Comparison of ENCODE assay signal across 24 mouse cellular contexts in the genomic region with DNA sequence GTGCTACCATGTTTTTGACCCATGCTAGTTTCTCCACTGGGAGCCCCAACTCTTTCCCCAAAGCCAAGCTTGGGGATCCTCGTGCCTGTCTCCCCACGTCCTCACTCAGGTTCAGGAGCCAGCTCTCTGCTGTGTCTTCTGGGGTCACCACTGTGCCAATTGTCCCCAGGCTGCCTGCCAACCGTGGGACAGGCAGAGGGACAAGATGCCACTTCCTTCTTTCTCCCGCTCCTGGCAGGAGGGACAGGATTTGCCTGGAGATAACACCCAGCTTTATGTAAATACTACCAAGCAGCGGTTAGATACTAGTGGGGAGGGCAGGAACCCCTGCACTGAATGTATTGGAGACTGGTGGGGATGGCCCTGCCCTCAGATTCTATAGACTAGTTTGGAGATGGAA. TPM values are rescaled to one million over a fixed set of nuclear protein-coding genes. Genes with fewer than 3 reads are reported as not detected.
DNase-seq lines count a peak whose midpoint lies in the region; ATAC-seq and TF ChIP-seq lines count a peak whose summit lies in the region.
"Had no signal": no experiment of that assay in that cellular context is flagged by ENCODE, and none has a peak within 500 bp of the region (broad histone marks: within the 10 kb centered on the region; RNA-seq: fewer than 3 reads in every experiment).

No protein-coding gene starts in this region.

- WGBS in heart, embryonic 11.5 days (ENCODE audit: insufficient replicate concordance): 61% methylated on average over 5 of the region's 5 CpGs
- WGBS in liver, embryonic 12.5 days (ENCODE audit: insufficient replicate concordance): 57% methylated on average over 5 of the region's 5 CpGs
- WGBS in liver, embryonic 11.5 days: 71% methylated on average over 5 of the region's 5 CpGs
- 65% methylated on average over 5 of the region's 5 CpGs for WGBS in spleen, adult 2 months

- TF ChIP-seq POLR2A in spleen, adult 2 months (IDR thresholded peaks at IDR 0.05; ENCODE audit: low read depth, low read length): no peak

- no peak for ATAC-seq in heart, embryonic 11.5 days (replicated peaks; ENCODE audit: insufficient number of reproducible peaks, low FRiP score, low TSS enrichment)
- ATAC-seq in liver, embryonic 12.5 days: no peak
- no peak for ATAC-seq in liver, embryonic 11.5 days (replicated peaks; ENCODE audit: low FRiP score)

- no peaks in the 10 kb centered on the region for H3K27me3 ChIP-seq in heart, embryonic 11.5 days (ENCODE audit: control insufficient read depth, insufficient read depth, low read length)
- no peaks in the 10 kb centered on the region for H3K27me3 ChIP-seq in liver, embryonic 12.5 days (replicated peaks)
- H3K27me3 ChIP-seq in liver, embryonic 11.5 days (replicated peaks; ENCODE audit: control insufficient read depth, insufficient read depth, low read length): no peaks in the 10 kb centered on the region
- H3K27me3 ChIP-seq in spleen, adult 2 months (ENCODE audit: control insufficient read depth, insufficient read depth, low read length): no peaks in the 10 kb centered on the region
- H3K27me3 ChIP-seq: limb, embryonic 13.5 days had no signal

- H3K4me1 ChIP-seq in heart, embryonic 11.5 days (ENCODE audit: control insufficient read depth, insufficient read depth, low read length): peaks cover 11% of the 10 kb centered on the region
- H3K4me1 ChIP-seq in liver, embryonic 12.5 days: peaks cover 88% of the 10 kb centered on the region
- H3K4me1 ChIP-seq in liver, embryonic 11.5 days (replicated peaks; ENCODE audit: control insufficient read depth, insufficient read depth, low read length): peaks cover 21% of the 10 kb centered on the region
- H3K4me1 ChIP-seq in spleen, adult 2 months (ENCODE audit: control insufficient read depth, insufficient read depth, insufficient read length): peaks cover 5% of the 10 kb centered on the region; the same call in 1 of the 2 replicates

- TF ChIP-seq CTCF in spleen, adult 2 months (IDR thresholded peaks at IDR 0.05; ENCODE audit: extremely low read depth, insufficient read depth, insufficient read length, insufficient replicate concordance): no peak

- H3K9ac ChIP-seq in heart, embryonic 11.5 days (ENCODE audit: low read depth, low read length): no peak overlapping the region
- peak overlapping the region; percentile 23; the same call in 1 of the 2 replicates for H3K9ac ChIP-seq in liver, embryonic 12.5 days
- no peak overlapping the region for H3K9ac ChIP-seq in liver, embryonic 11.5 days (ENCODE audit: low read depth, low read length)
- H3K9ac ChIP-seq: limb, embryonic 13.5 days had no signal

- no peak overlapping the region for H3K4me3 ChIP-seq in heart, embryonic 11.5 days (ENCODE audit: low read depth, low read length)
- no peak overlapping the region for H3K4me3 ChIP-seq in liver, embryonic 12.5 days
- no peak overlapping the region for H3K4me3 ChIP-seq in liver, embryonic 11.5 days (ENCODE audit: low read depth, low read length)
- no peak overlapping the region for H3K4me3 ChIP-seq in spleen, adult 2 months (ENCODE audit: extremely low read depth, insufficient read depth, insufficient read length)
- H3K4me3 ChIP-seq: forebrain, embryonic 10.5 days; layer of hippocampus, adult 2 months; limb, embryonic 13.5 days; midbrain, embryonic 10.5 days had no signal

- H3K4me2 ChIP-seq in heart, embryonic 11.5 days: no peak overlapping the region
- no peak overlapping the region for H3K4me2 ChIP-seq in liver, embryonic 12.5 days
- H3K4me2 ChIP-seq in liver, embryonic 11.5 days: no peak overlapping the region
- H3K4me2 ChIP-seq: limb, embryonic 13.5 days had no signal

- H3K36me3 ChIP-seq in heart, embryonic 11.5 days (ENCODE audit: control insufficient read depth, insufficient read depth, low read length): peaks cover 22% of the 10 kb centered on the region
- peaks cover 78% of the 10 kb centered on the region for H3K36me3 ChIP-seq in liver, embryonic 12.5 days
- H3K36me3 ChIP-seq in liver, embryonic 11.5 days (ENCODE audit: control insufficient read depth, insufficient read depth, low read length): peaks cover 47% of the 10 kb centered on the region
- peaks cover 35% of the 10 kb centered on the region for H3K36me3 ChIP-seq in spleen, adult 2 months (ENCODE audit: control insufficient read depth, insufficient read depth, low read length)

- no peak overlapping the region for H3K27ac ChIP-seq in heart, embryonic 11.5 days (ENCODE audit: low read depth, low read length)
- peak overlapping the region; percentile 63 for H3K27ac ChIP-seq in liver, embryonic 12.5 days
- no peak overlapping the region for H3K27ac ChIP-seq in liver, embryonic 11.5 days (ENCODE audit: low read depth, low read length)
- peak overlapping the region; percentile 12; the same call in 1 of the 2 replicates for H3K27ac ChIP-seq in spleen, adult 2 months (ENCODE audit: insufficient read depth, low read length)
- H3K27ac ChIP-seq: forebrain, embryonic 10.5 days; layer of hippocampus, adult 2 months; limb, embryonic 13.5 days; macrophage; midbrain, embryonic 10.5 days had no signal

- no peaks in the 10 kb centered on the region for H3K9me3 ChIP-seq in heart, embryonic 11.5 days (replicated peaks; ENCODE audit: control insufficient read depth, low read length)
- no peaks in the 10 kb centered on the region for H3K9me3 ChIP-seq in liver, embryonic 12.5 days (replicated peaks)
- no peaks in the 10 kb centered on the region for H3K9me3 ChIP-seq in liver, embryonic 11.5 days (ENCODE audit: control insufficient read depth, low read length)
- H3K9me3 ChIP-seq: forebrain, embryonic 10.5 days; limb, embryonic 13.5 days; midbrain, embryonic 10.5 days had no signal

- DNase-seq in heart, adult 11 months: peak; percentile 93
- no peak for DNase-seq in liver, embryonic 11.5 days (ENCODE audit: low spot score)
- no peak for DNase-seq in spleen, adult 2 months (ENCODE audit: low read depth in 1 of 2, low spot score in 2 of 2)
- no peak for DNase-seq in spleen, adult 12 weeks (ENCODE audit: low spot score)
- DNase-seq in embryo, embryonic 10.5 days (ENCODE audit: low spot score): no peak
- DNase-seq: adrenal gland, postnatal 25 days; cerebellum, adult 11 months; cerebellum, postnatal 10 days; embryo, embryonic 11 days; gastrocnemius, postnatal 10 days; kidney, adult 8-10 months; kidney, postnatal 14 days; layer of hippocampus, postnatal 36 days; right cerebral cortex, postnatal 4 days; thymus, postnatal 36 days had no signal

RNA-seq across cellular contexts. Expression of gene Gm20708, which starts 4.4 kb away (rescaled TPM):
- 0.34 and 0.62 TPM in 2 replicates for polyA plus RNA-seq in heart, embryonic 11.5 days (2014; fragmentation: Nextera tagmentation; extraction: Ambion mirVana)
- 0.23 and 0.27 TPM in 2 replicates for polyA plus RNA-seq in liver, embryonic 12.5 days (2016; fragmentation: Nextera tagmentation; extraction: Ambion mirVana)
- 0.21 and 0.80 TPM in 2 replicates for polyA plus RNA-seq in liver, embryonic 11.5 days (2014; fragmentation: Nextera tagmentation; extraction: Ambion mirVana)
- 0.25 TPM in 1 of 2 replicates, not detected in the other for polyA plus RNA-seq in spleen, adult 2 months (2012; rRNA removed)
- polyA plus RNA-seq: neural tube, embryonic 11.5 days had no signal

RNA-seq across cellular contexts. Expression of gene Syngr2, which starts 4.4 kb away (rescaled TPM):
- 78.7 and 79.2 TPM in 2 replicates for polyA plus RNA-seq in heart, embryonic 11.5 days (2014; fragmentation: Nextera tagmentation; extraction: Ambion mirVana)
- polyA plus RNA-seq in liver, embryonic 12.5 days (2016; fragmentation: Nextera tagmentation; extraction: Ambion mirVana): 61.5 and 66.4 TPM in 2 replicates
- polyA plus RNA-seq in liver, embryonic 11.5 days (2014; fragmentation: Nextera tagmentation; extraction: Ambion mirVana): 92.1 and 99.4 TPM in 2 replicates
- polyA plus RNA-seq in spleen, adult 2 months (2012; rRNA removed): 188 and 245 TPM in 2 replicates

RNA-seq across cellular contexts. Expression of gene Afmid, which starts 11.9 kb away (rescaled TPM):
- 13.1 and 14.3 TPM in 2 replicates for polyA plus RNA-seq in heart, embryonic 11.5 days (2014; fragmentation: Nextera tagmentation; extraction: Ambion mirVana)
- polyA plus RNA-seq in liver, embryonic 12.5 days (2016; fragmentation: Nextera tagmentation; extraction: Ambion mirVana): 6.7 TPM in 2 replicates
- polyA plus RNA-seq in liver, embryonic 11.5 days (2014; fragmentation: Nextera tagmentation; extraction: Ambion mirVana): 8.4 and 11.1 TPM in 2 replicates
- polyA plus RNA-seq in spleen, adult 2 months (2012; rRNA removed): 18.5 and 19.2 TPM in 2 replicates

RNA-seq across cellular contexts. Expression of gene Tk1, which starts 12.0 kb away (rescaled TPM):
- polyA plus RNA-seq in heart, embryonic 11.5 days (2014; fragmentation: Nextera tagmentation; extraction: Ambion mirVana): 98.5 and 101 TPM in 2 replicates
- 145 and 152 TPM in 2 replicates for polyA plus RNA-seq in liver, embryonic 12.5 days (2016; fragmentation: Nextera tagmentation; extraction: Ambion mirVana)
- polyA plus RNA-seq in liver, embryonic 11.5 days (2014; fragmentation: Nextera tagmentation; extraction: Ambion mirVana): 185 and 192 TPM in 2 replicates
- polyA plus RNA-seq in spleen, adult 2 months (2012; rRNA removed): 61.6 and 68.4 TPM in 2 replicates

RNA-seq across cellular contexts. Expression of gene 6030468B19Rik, which starts 16.4 kb away (rescaled TPM):
- 3.2 and 3.9 TPM in 2 replicates for polyA plus RNA-seq in heart, embryonic 11.5 days (2014; fragmentation: Nextera tagmentation; extraction: Ambion mirVana)
- polyA plus RNA-seq in liver, embryonic 12.5 days (2016; fragmentation: Nextera tagmentation; extraction: Ambion mirVana): 97.6 and 97.7 TPM in 2 replicates
- 49.3 and 54.3 TPM in 2 replicates for polyA plus RNA-seq in liver, embryonic 11.5 days (2014; fragmentation: Nextera tagmentation; extraction: Ambion mirVana)
- 7.6 and 7.9 TPM in 2 replicates for polyA plus RNA-seq in spleen, adult 2 months (2012; rRNA removed)
- polyA plus RNA-seq: hindbrain, embryonic 11.5 days; macrophage had no signal

Comparison
In these comparisons a context has a peak if more than half of its experiments do, and no peak if none do; other contexts are left out.
1. H3K27ac ChIP-seq: peak in liver, embryonic 12.5 days (single experiment) and spleen, adult 2 months (single experiment); none in heart, embryonic 11.5 days (single experiment) and liver, embryonic 11.5 days (single experiment).